ENCODE assay signal across 9 mouse cellular contexts in the genomic region with DNA sequence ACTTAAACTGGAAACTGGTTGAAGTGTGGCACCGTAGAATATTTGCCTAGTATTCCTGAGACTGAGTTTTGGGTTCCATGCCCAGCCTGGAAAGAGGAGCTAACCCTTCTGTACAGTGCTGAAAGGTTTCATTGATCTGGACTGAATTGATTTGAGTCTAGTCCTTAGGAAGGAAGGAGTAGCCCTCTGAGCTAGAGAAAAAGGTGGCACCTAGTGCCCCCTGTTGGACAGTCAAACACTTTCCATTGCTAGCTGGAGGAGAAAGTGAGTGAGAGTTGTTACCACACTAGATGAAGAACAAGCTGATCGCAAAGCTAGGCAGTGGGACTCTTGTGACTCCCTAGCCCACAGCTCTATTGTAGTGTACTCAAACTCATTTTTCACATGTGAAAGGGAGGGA. TPM values are rescaled to one million over a fixed set of nuclear protein-coding genes. Genes with fewer than 3 reads are reported as not detected.
DNase-seq lines count a peak whose midpoint lies in the region; ATAC-seq and TF ChIP-seq lines count a peak whose summit lies in the region.
"Had no signal": no experiment of that assay in that cellular context is flagged by ENCODE, and none has a peak within 500 bp of the region (broad histone marks: within the 10 kb centered on the region; RNA-seq: fewer than 3 reads in every experiment).

No protein-coding gene starts in this region.

- TF ChIP-seq CTCF in forebrain, postnatal 0 days (IDR thresholded peaks at IDR 0.05; ENCODE audit: low read depth): peak; percentile 56
- no peak for TF ChIP-seq CTCF in thymus, adult 2 months (IDR thresholded peaks at IDR 0.05; ENCODE audit: borderline replicate concordance, control insufficient read depth, extremely low read depth, insufficient read depth, low read length, poor library complexity)

- H3K36me3 ChIP-seq in forebrain, postnatal 0 days (ENCODE audit: insufficient read depth): no peaks in the 10 kb centered on the region
- H3K36me3 ChIP-seq in forebrain, embryonic 16.5 days (ENCODE audit: control insufficient read depth, insufficient read depth): no peaks in the 10 kb centered on the region
- no peaks in the 10 kb centered on the region for H3K36me3 ChIP-seq in thymus, adult 2 months (ENCODE audit: control insufficient read depth, insufficient read depth, low read length)

- TF ChIP-seq POLR2A in thymus, adult 2 months (IDR thresholded peaks at IDR 0.05; ENCODE audit: control insufficient read depth, extremely low read depth, insufficient read depth, low read length, poor library complexity): no peak

- H3K27me3 ChIP-seq in forebrain, postnatal 0 days (ENCODE audit: insufficient read depth, low read length): no peaks in the 10 kb centered on the region
- H3K27me3 ChIP-seq in forebrain, embryonic 16.5 days (replicated peaks; ENCODE audit: control insufficient read depth, insufficient read depth, low read length): no peaks in the 10 kb centered on the region
- H3K27me3 ChIP-seq in thymus, adult 2 months (ENCODE audit: control insufficient read depth, insufficient read depth, low read length): no peaks in the 10 kb centered on the region

- DNase-seq in forebrain, postnatal 0 days: peak; percentile 35
- DNase-seq in thymus, adult 2 months: peak; percentile 51
- no peak for DNase-seq in thymus, adult 18-20 months
- peak; percentile 26 to 46 for DNase-seq in kidney, postnatal 4 days
- no peak for DNase-seq in gastrocnemius, postnatal 36 days
- no peak for DNase-seq in urinary bladder, postnatal 14 days (ENCODE audit: low spot score)

- H3K4me1 ChIP-seq in forebrain, postnatal 0 days (ENCODE audit: insufficient read depth): no peaks in the 10 kb centered on the region
- H3K4me1 ChIP-seq in forebrain, embryonic 16.5 days (replicated peaks; ENCODE audit: control insufficient read depth, insufficient read depth, low read length): peaks cover 7% of the 10 kb centered on the region
- H3K4me1 ChIP-seq in thymus, adult 2 months (replicated peaks; ENCODE audit: control insufficient read depth, insufficient read depth, low read length): peaks cover 17% of the 10 kb centered on the region

- no peak overlapping the region for H3K4me2 ChIP-seq in forebrain, postnatal 0 days (ENCODE audit: low read depth)
- no peak overlapping the region for H3K4me2 ChIP-seq in forebrain, embryonic 16.5 days (ENCODE audit: low read length)

- no peak overlapping the region for H3K9ac ChIP-seq in forebrain, postnatal 0 days
- no peak overlapping the region for H3K9ac ChIP-seq in forebrain, embryonic 16.5 days (replicated peaks; ENCODE audit: low read depth, low read length)

- no peak; the same call in 1 of the 2 replicates for ATAC-seq in forebrain, postnatal 0 days
- no peak for ATAC-seq in forebrain, embryonic 16.5 days
- no peak for ATAC-seq in megakaryocyte, adult 5-6 weeks (ENCODE audit: poor library complexity, severe bottlenecking)

- intact Hi-C loops in gastrocnemius, postnatal 36 days (cut with DNase I): no loop called here

- no peak overlapping the region for H3K27ac ChIP-seq in forebrain, postnatal 0 days (ENCODE audit: low read depth, low read length)
- no peak overlapping the region for H3K27ac ChIP-seq in forebrain, embryonic 16.5 days (ENCODE audit: low read length)
- H3K27ac ChIP-seq in thymus, adult 2 months (ENCODE audit: control insufficient read depth, insufficient read depth, low read length): no peak overlapping the region

- no peaks in the 10 kb centered on the region for H3K9me3 ChIP-seq in forebrain, postnatal 0 days (ENCODE audit: low read length)
- no peaks in the 10 kb centered on the region for H3K9me3 ChIP-seq in forebrain, embryonic 16.5 days (ENCODE audit: control insufficient read depth, low read length)

- H3K4me3 ChIP-seq in forebrain, postnatal 0 days (ENCODE audit: low read depth, low read length): no peak overlapping the region
- no peak overlapping the region for H3K4me3 ChIP-seq in forebrain, embryonic 16.5 days (replicated peaks; ENCODE audit: low read length)
- H3K4me3 ChIP-seq in thymus, adult 2 months (ENCODE audit: control insufficient read depth, insufficient read depth, low read length): no peak overlapping the region
- H3K4me3 ChIP-seq: myocyte had no signal

- WGBS in forebrain, postnatal 0 days: 44% methylated on average over 2 of the region's 2 CpGs
- 43% methylated on average over 2 of the region's 2 CpGs for WGBS in forebrain, embryonic 16.5 days
- 70% methylated on average over 2 of the region's 2 CpGs for WGBS in thymus, adult 2 months

RNA-seq across cellular contexts. Expression of a gene that starts 2.9 kb away (rescaled TPM):
- not detected in 2 replicates for total RNA-seq in forebrain, postnatal 0 days (2014; rRNA removed)
- 0.18 and 0.21 TPM in 2 replicates for polyA plus RNA-seq in forebrain, postnatal 0 days (2015; fragmentation: Nextera tagmentation; extraction: Ambion mirVana)
- not detected in 2 replicates for polyA plus RNA-seq in forebrain, embryonic 16.5 days (2015; fragmentation: Nextera tagmentation; extraction: Ambion mirVana)
- 0.18 and 0.20 TPM in 2 replicates for polyA plus RNA-seq in thymus, adult 2 months (2012; rRNA removed)
- total RNA-seq in gastrocnemius, postnatal 36 days (2021): not detected
- not detected in 2 replicates for total RNA-seq in megakaryocyte, adult 5-6 weeks (2015)
- not detected in 2 replicates for total RNA-seq in megakaryocyte, adult 5-6 weeks (2017)

RNA-seq across cellular contexts. Expression of a gene that starts 4.3 kb away (rescaled TPM):
- 43.0 and 47.0 TPM in 2 replicates for total RNA-seq in forebrain, postnatal 0 days (2014; rRNA removed)
- 21.5 and 23.6 TPM in 2 replicates for polyA plus RNA-seq in forebrain, postnatal 0 days (2015; fragmentation: Nextera tagmentation; extraction: Ambion mirVana)
- polyA plus RNA-seq in forebrain, embryonic 16.5 days (2015; fragmentation: Nextera tagmentation; extraction: Ambion mirVana): 26.2 and 28.5 TPM in 2 replicates
- polyA plus RNA-seq in thymus, adult 2 months (2012; rRNA removed): 2.5 and 3.0 TPM in 2 replicates
- total RNA-seq in gastrocnemius, postnatal 36 days (2021): 1 to 10 TPM; 1.5 to 1.8 TPM
- total RNA-seq in megakaryocyte, adult 5-6 weeks (2015): not detected in 2 replicates
- total RNA-seq in megakaryocyte, adult 5-6 weeks (2017): 0.18 TPM in 1 of 2 replicates, not detected in the other

RNA-seq across cellular contexts. Expression of a gene that starts 39.5 kb away (rescaled TPM):
- 16.9 and 18.8 TPM in 2 replicates for total RNA-seq in forebrain, postnatal 0 days (2014; rRNA removed)
- polyA plus RNA-seq in forebrain, postnatal 0 days (2015; fragmentation: Nextera tagmentation; extraction: Ambion mirVana): 10.7 and 10.9 TPM in 2 replicates
- polyA plus RNA-seq in forebrain, embryonic 16.5 days (2015; fragmentation: Nextera tagmentation; extraction: Ambion mirVana): 19.0 and 19.1 TPM in 2 replicates
- 23.5 and 24.4 TPM in 2 replicates for polyA plus RNA-seq in thymus, adult 2 months (2012; rRNA removed)
- 1 to 10 TPM; 1.8 TPM for total RNA-seq in gastrocnemius, postnatal 36 days (2021)
- total RNA-seq in megakaryocyte, adult 5-6 weeks (2015): 2.1 and 2.4 TPM in 2 replicates
- total RNA-seq in megakaryocyte, adult 5-6 weeks (2017): 2.7 and 4.7 TPM in 2 replicates

RNA-seq across cellular contexts. Expression of a gene that starts 41.5 kb away (rescaled TPM):
- total RNA-seq in forebrain, postnatal 0 days (2014; rRNA removed): 0.31 and 0.48 TPM in 2 replicates
- polyA plus RNA-seq in forebrain, postnatal 0 days (2015; fragmentation: Nextera tagmentation; extraction: Ambion mirVana): 0.91 and 1.1 TPM in 2 replicates
- polyA plus RNA-seq in forebrain, embryonic 16.5 days (2015; fragmentation: Nextera tagmentation; extraction: Ambion mirVana): 0.97 and 1.2 TPM in 2 replicates
- 7.2 and 7.4 TPM in 2 replicates for polyA plus RNA-seq in thymus, adult 2 months (2012; rRNA removed)
- not detected for total RNA-seq in gastrocnemius, postnatal 36 days (2021)
- total RNA-seq in megakaryocyte, adult 5-6 weeks (2015): 22.6 and 32.1 TPM in 2 replicates
- total RNA-seq in megakaryocyte, adult 5-6 weeks (2017): 14.0 and 19.5 TPM in 2 replicates
- polyA plus RNA-seq: myocyte had no signal

RNA-seq across cellular contexts. Expression of a gene that starts 56.8 kb away (rescaled TPM):
- 0.14 TPM in 1 of 2 replicates, not detected in the other for total RNA-seq in forebrain, postnatal 0 days (2014; rRNA removed)
- 0.12 TPM in 1 of 2 replicates, not detected in the other for polyA plus RNA-seq in forebrain, postnatal 0 days (2015; fragmentation: Nextera tagmentation; extraction: Ambion mirVana)
- polyA plus RNA-seq in forebrain, embryonic 16.5 days (2015; fragmentation: Nextera tagmentation; extraction: Ambion mirVana): 0.39 TPM in 1 of 2 replicates, not detected in the other
- polyA plus RNA-seq in thymus, adult 2 months (2012; rRNA removed): 0.43 and 0.49 TPM in 2 replicates
- total RNA-seq in gastrocnemius, postnatal 36 days (2021): not detected
- not detected in 2 replicates for total RNA-seq in megakaryocyte, adult 5-6 weeks (2015)
- total RNA-seq in megakaryocyte, adult 5-6 weeks (2017): 0.45 TPM in 1 of 2 replicates, not detected in the other

Comparison
In these comparisons a context has a peak if more than half of its experiments do, and no peak if none do; other contexts are left out.
1. DNase-seq: peak in forebrain, postnatal 0 days (single experiment), thymus, adult 2 months (single experiment) and kidney, postnatal 4 days (2 of 2); none in thymus, adult 18-20 months (0 of 2), gastrocnemius, postnatal 36 days (0 of 2) and urinary bladder, postnatal 14 days (single experiment).
2. RNA of a gene that starts 4.3 kb away (total RNA-seq): 43.0 to 47.0 TPM in forebrain, postnatal 0 days; 1.5 to 1.8 TPM in gastrocnemius, postnatal 36 days and 0.18 TPM in megakaryocyte, adult 5-6 weeks; every median in the first group is over 10 times any median in the second.